Mouse (Mus musculus): ENCODE results near the gene Vmn2r10.
"Not testable (repeated sequence)": the region's sequence is repeated elsewhere in the genome, so short reads cannot be mapped to it uniquely, and the experiment has no call there.

Vmn2r10 gene

DNA sequence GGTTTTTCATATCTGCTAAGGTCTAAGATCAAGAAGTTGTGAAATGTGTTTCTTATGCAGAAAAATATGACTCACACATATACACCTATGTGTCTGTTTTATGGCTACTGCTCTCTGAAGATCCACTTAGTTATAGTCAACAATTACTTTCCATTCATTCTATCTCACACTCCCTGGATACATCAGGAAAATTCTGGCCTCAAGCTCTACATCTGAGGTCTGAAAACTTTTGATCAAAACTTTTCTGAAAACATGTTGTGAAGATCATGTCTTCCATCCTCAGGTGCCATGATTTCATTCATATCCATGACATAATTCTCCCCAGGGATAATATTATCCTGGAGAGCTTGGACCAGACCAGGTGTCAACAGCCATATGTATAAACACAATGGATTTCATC lies at the start of gene Vmn2r10:
Gene Vmn2r10 (minus strand): TSS at position 101 of the 400 bp plus-strand sequence.
- in situ Hi-C loops (cut with MboI, MseI): not testable (repeated sequence)

DNA sequence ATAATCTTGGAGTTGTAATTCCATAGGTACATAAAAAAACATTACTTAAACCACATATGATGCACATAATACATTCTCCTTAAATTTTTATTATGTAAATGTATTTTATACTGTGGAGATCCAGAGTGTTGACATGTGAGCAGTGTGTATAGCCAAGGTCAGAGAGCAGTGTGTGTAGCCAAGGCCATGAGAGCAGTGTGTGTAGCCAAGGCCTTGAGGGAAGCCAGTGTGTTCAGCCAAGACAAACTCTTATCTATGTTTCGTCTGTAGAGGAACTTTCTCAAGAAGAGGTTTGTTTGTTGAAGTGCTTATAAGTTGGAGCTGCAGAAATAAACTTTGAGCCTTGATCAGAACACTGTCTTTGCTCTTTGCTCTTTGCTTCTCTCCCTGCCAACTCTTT lies 49.0 kb upstream of the Vmn2r10 start:
- in situ Hi-C loops (cut with MboI, MseI): no loop called here

DNA sequence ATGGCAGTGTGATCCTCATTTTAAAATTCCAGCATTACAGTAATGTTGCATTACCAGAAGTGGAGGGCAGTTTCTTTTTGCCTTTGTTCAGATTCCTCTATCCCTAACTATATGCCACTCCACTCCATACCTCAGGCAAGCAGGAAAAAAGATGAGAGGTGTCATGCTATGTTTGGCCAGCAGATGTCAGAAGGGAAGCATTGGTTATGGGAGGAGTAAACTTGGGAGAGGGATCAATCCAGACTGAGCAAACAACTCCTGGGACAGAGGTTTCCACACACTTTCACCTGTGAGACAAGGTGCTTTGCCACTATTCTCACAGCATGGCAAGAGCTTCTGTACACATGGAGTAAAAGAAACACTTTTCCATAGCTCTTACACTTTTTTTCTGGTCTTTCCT lies 26.3 kb upstream of the Vmn2r10 start:
- in situ Hi-C loops (cut with MboI, MseI): no loop called here

DNA sequence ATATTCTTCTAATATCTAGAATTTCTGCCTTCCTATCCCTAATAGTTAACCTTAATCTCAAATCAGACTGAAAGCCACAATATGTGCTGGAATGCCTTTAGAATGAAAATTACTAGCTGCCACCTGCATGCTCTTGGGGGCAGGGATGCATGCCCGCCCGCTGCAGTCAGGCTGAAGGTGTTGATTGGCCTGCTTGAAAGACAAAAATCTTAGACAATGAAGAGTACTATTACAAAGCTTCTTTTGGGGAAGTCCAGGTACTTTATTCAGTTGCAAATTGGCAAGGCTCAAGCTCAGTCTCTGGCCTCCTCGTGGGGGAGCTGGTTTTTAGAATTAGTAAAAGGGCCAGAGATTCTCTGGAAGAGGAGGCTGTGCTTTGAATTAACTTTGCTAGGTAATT lies 17.4 kb downstream of the Vmn2r10 start:
- in situ Hi-C loops (cut with MboI, MseI): no loop called here
